Mouse (Mus musculus) MEL (cell line): Measurements from ENCODE around the gene Clec4n. TPM values are rescaled to one million over a fixed set of nuclear protein-coding genes. Genes with fewer than 3 reads are reported as not detected.

Source experiments
- DNase-seq: peaks from one replicate; pipeline ENCODE4 v3.0.0; 2011; ENCODE audit warnings: low read depth, low spot score
- H3K27ac ChIP-seq: 2 replicates; pipeline ENCODE4 v1.5.1; 2012; ENCODE audit warnings: low read depth, mild to moderate bottlenecking, control low read depth, low read length, moderate library complexity; ENCODE audit not compliant: control insufficient read depth
- H3K27me3 ChIP-seq, 2 experiments: fragments of 150-350 bp in 1 of 2; sonication (generic) in 1 of 2; 2 replicates each; pipeline ENCODE4 v1.6.1; 2012; ENCODE audit warnings: low read length in 2 of 2, mild to moderate bottlenecking in 2 of 2, improper control_type of control experiment in 1 of 2, moderate library complexity in 1 of 2; ENCODE audit not compliant: insufficient read depth in 2 of 2, control insufficient read depth in 1 of 2
- H3K36me3 ChIP-seq, 2 experiments: 2 replicates each; pipeline ENCODE4 v1.6.1; 2012 to 2014; ENCODE audit warnings: low read length in 2 of 2, improper control_type of control experiment in 1 of 2, inconsistent platforms in 1 of 2, mild to moderate bottlenecking in 1 of 2; ENCODE audit not compliant: insufficient read depth in 2 of 2, control insufficient read depth in 1 of 2
- H3K4me1 ChIP-seq, 2 experiments: fragments of 150-350 bp in 1 of 2; sonication (generic) in 1 of 2; 2 replicates each; pipeline ENCODE4 v1.6.1; 2012; ENCODE audit warnings: low read length in 2 of 2, improper control_type of control experiment in 1 of 2, mild to moderate bottlenecking in 1 of 2; ENCODE audit not compliant: insufficient read depth in 2 of 2, control insufficient read depth in 1 of 2
- H3K4me3 ChIP-seq, 2 experiments: fragments of 150-350 bp in 1 of 2; sonication (generic) in 1 of 2; 2 replicates each; pipeline ENCODE4 v1.5.1; 2012; ENCODE audit warnings: low read depth in 2 of 2, low read length in 2 of 2, mild to moderate bottlenecking in 2 of 2, moderate library complexity in 2 of 2, control low read depth in 1 of 2, improper control_type of control experiment in 1 of 2; ENCODE audit not compliant: control insufficient read depth in 1 of 2, insufficient read depth in 1 of 2
- H3K79me2 ChIP-seq: 2 replicates; pipeline ENCODE4 v1.6.1; 2012; ENCODE audit warnings: mild to moderate bottlenecking, low read length, moderate library complexity; ENCODE audit not compliant: control insufficient read depth, poor library complexity, insufficient read depth
- H3K9ac ChIP-seq: 2 replicates; pipeline ENCODE4 v1.6.1; 2012; ENCODE audit warnings: low read depth, mild to moderate bottlenecking, control low read depth, low read length, moderate library complexity; ENCODE audit not compliant: control insufficient read depth, poor library complexity, severe bottlenecking
- H3K9me3 ChIP-seq: fragments of 150-350 bp; sonication (generic); replicated peaks from 2 replicates; pipeline ENCODE4 v1.6.1; 2012; ENCODE audit warnings: mild to moderate bottlenecking, low read length, improper control_type of control experiment, moderate library complexity; ENCODE audit not compliant: insufficient read depth
- CHD1 ChIP-seq: IDR thresholded peaks from 2 replicates; pipeline ENCODE4 v1.6.1; 2012; ENCODE audit warnings: low read depth, mild to moderate bottlenecking, inconsistent platforms, low read length, improper control_type of control experiment
- CHD2 ChIP-seq: IDR thresholded peaks from 2 replicates; pipeline ENCODE4 v1.6.1; 2011; ENCODE audit warnings: low read length, improper control_type of control experiment
- CTCF ChIP-seq, 3 experiments: IDR thresholded peaks in 2 of 3; conservative IDR thresholded peaks in 1 of 3; 2 replicates each; pipeline ENCODE4 v1.5.1; 2011 to 2012; ENCODE audit warnings: low read length in 3 of 3, low read depth in 2 of 3, mild to moderate bottlenecking in 2 of 3, improper control_type of control experiment in 1 of 3, inconsistent platforms in 1 of 3, mixed read lengths in 1 of 3, moderate library complexity in 1 of 3; ENCODE audit not compliant: control insufficient read depth in 1 of 3, insufficient read depth in 1 of 3, poor library complexity in 1 of 3, severe bottlenecking in 1 of 3
- ELF1 ChIP-seq: IDR thresholded peaks from 2 replicates; pipeline ENCODE4 v1.6.1; 2014; ENCODE audit warnings: low read depth, mild to moderate bottlenecking, inconsistent platforms, low read length, improper control_type of control experiment, moderate library complexity
- EP300 ChIP-seq, 2 experiments: IDR thresholded peaks; 2 replicates each; pipeline ENCODE4 v1.6.1; 2011; ENCODE audit warnings: improper control_type of control experiment in 2 of 2, low read length in 2 of 2, low read depth in 1 of 2, mild to moderate bottlenecking in 1 of 2
- ETS1 ChIP-seq: IDR thresholded peaks from 2 replicates; pipeline ENCODE4 v1.6.1; 2012; ENCODE audit warnings: low read depth, mild to moderate bottlenecking, inconsistent platforms, low read length, improper control_type of control experiment, moderate library complexity
- GABPA ChIP-seq: IDR thresholded peaks from 2 replicates; pipeline ENCODE4 v1.6.1; 2012; ENCODE audit warnings: low read depth, mild to moderate bottlenecking, inconsistent platforms, low read length, improper control_type of control experiment, moderate library complexity
- HCFC1 ChIP-seq: IDR thresholded peaks from 2 replicates; pipeline ENCODE4 v1.6.1; 2012; ENCODE audit warnings: low read depth, mild to moderate bottlenecking, inconsistent platforms, low read length, improper control_type of control experiment, moderate library complexity
- JUND ChIP-seq: IDR thresholded peaks from 2 replicates; pipeline ENCODE4 v1.6.1; 2011; ENCODE audit warnings: low read depth, mild to moderate bottlenecking, improper control_type of control experiment, low read length
- MAFK ChIP-seq: IDR thresholded peaks from 2 replicates; pipeline ENCODE4 v1.6.1; 2011; ENCODE audit warnings: low read depth, mild to moderate bottlenecking, low read length, improper control_type of control experiment, borderline replicate concordance
- MAX ChIP-seq: IDR thresholded peaks from 2 replicates; pipeline ENCODE4 v1.6.1; 2011; ENCODE audit warnings: low read length, improper control_type of control experiment
- MAZ ChIP-seq: IDR thresholded peaks from 2 replicates; pipeline ENCODE4 v1.6.1; 2012; ENCODE audit warnings: low read depth, mild to moderate bottlenecking, inconsistent platforms, low read length, improper control_type of control experiment
- MEF2A ChIP-seq: IDR thresholded peaks from 2 replicates; pipeline ENCODE4 v1.6.1; 2014; ENCODE audit warnings: low read depth, mild to moderate bottlenecking, inconsistent platforms, low read length, improper control_type of control experiment; ENCODE audit not compliant: poor library complexity, insufficient replicate concordance, severe bottlenecking; ENCODE audit errors: extremely low read depth
- MYC ChIP-seq: IDR thresholded peaks from 2 replicates; pipeline ENCODE4 v1.6.1; 2011; ENCODE audit warnings: low read depth, mild to moderate bottlenecking, low read length, improper control_type of control experiment, moderate library complexity
- NELFE ChIP-seq: IDR thresholded peaks from 2 replicates; pipeline ENCODE4 v1.6.1; 2011; ENCODE audit warnings: low read depth, low read length, improper control_type of control experiment
- NRF1 ChIP-seq: IDR thresholded peaks from 2 replicates; pipeline ENCODE4 v1.6.1; 2014; ENCODE audit warnings: low read depth, mild to moderate bottlenecking, inconsistent platforms, low read length, improper control_type of control experiment, moderate library complexity; ENCODE audit not compliant: poor library complexity, insufficient read depth, severe bottlenecking
- POLR2A ChIP-seq, 2 experiments: IDR thresholded peaks; 2 replicates each; pipeline ENCODE4 v1.6.1; 2011 to 2012; ENCODE audit warnings: low read length in 2 of 2, mild to moderate bottlenecking in 2 of 2, control low read depth in 1 of 2, improper control_type of control experiment in 1 of 2, low read depth in 1 of 2, moderate library complexity in 1 of 2; ENCODE audit not compliant: control insufficient read depth in 1 of 2, insufficient read depth in 1 of 2, poor library complexity in 1 of 2
- POLR2AphosphoS2 ChIP-seq: IDR thresholded peaks from 2 replicates; pipeline ENCODE4 v1.6.1; 2011; ENCODE audit warnings: low read length, improper control_type of control experiment
- POLR2AphosphoS5 ChIP-seq: IDR thresholded peaks from 2 replicates; pipeline ENCODE4 v1.6.1; 2012; ENCODE audit warnings: low read depth, borderline replicate concordance, mild to moderate bottlenecking, inconsistent platforms, low read length, moderate library complexity, mixed read lengths
- RAD21 ChIP-seq: IDR thresholded peaks from 2 replicates; pipeline ENCODE4 v1.6.1; 2011; ENCODE audit warnings: mild to moderate bottlenecking, low read depth, low read length, improper control_type of control experiment
- RCOR1 ChIP-seq: IDR thresholded peaks from 2 replicates; pipeline ENCODE4 v1.6.1; 2012; ENCODE audit warnings: low read depth, mild to moderate bottlenecking, inconsistent platforms, low read length, improper control_type of control experiment
- SMC3 ChIP-seq: IDR thresholded peaks from 2 replicates; pipeline ENCODE4 v1.6.1; 2011; ENCODE audit warnings: low read depth, low read length, improper control_type of control experiment
- TAL1 ChIP-seq: IDR thresholded peaks from 2 replicates; pipeline ENCODE4 v1.6.1; 2012; ENCODE audit warnings: mild to moderate bottlenecking, inconsistent platforms, low read length, moderate library complexity, mixed read lengths
- TBP ChIP-seq: IDR thresholded peaks from 2 replicates; pipeline ENCODE4 v1.8.0; 2011; ENCODE audit warnings: low read depth, low read length, improper control_type of control experiment
- TCF12 ChIP-seq: IDR thresholded peaks from 2 replicates; pipeline ENCODE4 v1.6.1; 2014; ENCODE audit warnings: low read depth, mild to moderate bottlenecking, inconsistent platforms, low read length, improper control_type of control experiment, moderate library complexity
- UBTF ChIP-seq: IDR thresholded peaks from 2 replicates; pipeline ENCODE4 v1.6.1; 2012; ENCODE audit warnings: low read depth, mild to moderate bottlenecking, inconsistent platforms, low read length, improper control_type of control experiment, moderate library complexity, borderline replicate concordance; ENCODE audit not compliant: insufficient read depth
- USF2 ChIP-seq, 2 experiments: IDR thresholded peaks; 2 replicates each; pipeline ENCODE4 v1.6.1; 2011 to 2012; ENCODE audit warnings: improper control_type of control experiment in 2 of 2, low read length in 2 of 2, borderline replicate concordance in 1 of 2, inconsistent platforms in 1 of 2, low read depth in 1 of 2, mild to moderate bottlenecking in 1 of 2; ENCODE audit not compliant: insufficient read depth in 1 of 2
- ZC3H11A ChIP-seq: IDR thresholded peaks from 2 replicates; pipeline ENCODE4 v1.6.1; 2012; ENCODE audit warnings: low read depth, mild to moderate bottlenecking, inconsistent platforms, low read length, improper control_type of control experiment
- ZKSCAN1 ChIP-seq: IDR thresholded peaks from 2 replicates; pipeline ENCODE4 v1.6.1; 2012; ENCODE audit warnings: low read depth, mild to moderate bottlenecking, inconsistent platforms, low read length, improper control_type of control experiment, moderate library complexity
- ZMIZ1 ChIP-seq: IDR thresholded peaks from 2 replicates; pipeline ENCODE4 v1.6.1; 2012; ENCODE audit warnings: low read depth, mild to moderate bottlenecking, inconsistent platforms, low read length, improper control_type of control experiment, moderate library complexity
- ZNF384 ChIP-seq: IDR thresholded peaks from 2 replicates; pipeline ENCODE4 v1.6.1; 2012; ENCODE audit warnings: low read depth, mild to moderate bottlenecking, inconsistent platforms, low read length, improper control_type of control experiment
- polyA plus RNA-seq, 2 experiments: library from polyadenylated mRNA; stranded (reverse) in 1 of 2; unstranded in 1 of 2; fragments of >175 nt in 1 of 2; fragments of >200 nt in 1 of 2; gene quantifications; 2 replicates each; pipeline versions ENCODE4 v1.2.1 to v1.2.4; 2012; ENCODE audit warnings: low replicate concordance in 2 of 2, low read depth in 1 of 2; ENCODE audit not compliant: insufficient read length in 2 of 2, insufficient read depth in 1 of 2, missing spikeins in 1 of 2
- total RNA-seq: library from RNA; depleted of rRNA; stranded (reverse); fragments of 300-350 nt; gene quantifications from 2 replicates; pipeline ENCODE4 v1.2.3, GENCODE M21; 2012

The Clec4n gene
- total and polyA plus RNA-seq, 3 experiments, result not detected

DNA sequence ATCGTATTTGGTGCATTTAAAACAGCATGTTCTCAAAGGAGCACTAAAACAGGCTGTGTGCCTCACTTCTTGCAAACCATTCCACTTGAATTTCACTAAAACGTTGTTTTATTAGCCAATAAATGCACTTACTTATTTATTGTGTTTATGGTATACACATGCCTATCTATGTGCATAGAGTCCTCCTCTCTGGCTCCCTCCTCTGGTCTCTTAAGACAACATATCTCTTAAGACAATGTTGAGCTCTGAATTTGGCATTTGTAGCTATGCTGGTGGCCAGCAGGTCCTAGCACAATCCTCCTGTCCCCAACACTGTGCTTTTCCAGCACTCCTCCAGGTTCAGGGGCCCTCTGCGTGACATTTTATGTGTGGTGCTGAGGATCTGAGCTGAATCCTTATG lies 29.3 kb downstream of the Clec4n start:
- DNase-seq, result peak; percentile 68
- Histone ChIP-seq H3K9me3 (no peaks in the 10 kb centered on the region), H3K4me3 (no peak overlapping the region), H3K36me3 (peaks cover 0 to 15% of the 10 kb centered on the region in 2 experiments; a peak in 2 of 4 replicates), H3K27ac (no peak overlapping the region), H3K79me2 (no peaks in the 10 kb centered on the region), H3K27me3 (no peaks in the 10 kb centered on the region), H3K4me1 (peaks cover 4 to 10% of the 10 kb centered on the region in 2 experiments), H3K9ac (no peak overlapping the region)
- TF ChIP-seq ELF1, result no peak
- no peak for TF ChIP-seq POLR2A (IDR thresholded peaks at IDR 0.05; ENCODE audit: control insufficient read depth in 1 of 2, insufficient read depth in 1 of 2, low read depth in 1 of 2, low read length in 2 of 2, poor library complexity in 1 of 2)
- no peak for TF ChIP-seq MAX
- no peak for TF ChIP-seq HCFC1
- no peak for TF ChIP-seq TBP
- no peak for TF ChIP-seq POLR2AphosphoS2
- no peak for TF ChIP-seq USF2 (IDR thresholded peaks at IDR 0.05; ENCODE audit: borderline replicate concordance in 1 of 2, insufficient read depth in 1 of 2, low read depth in 1 of 2, low read length in 2 of 2)
- no peak for TF ChIP-seq CHD1
- TF ChIP-seq MAZ, result no peak
- TF ChIP-seq TAL1, result no peak
- no peak for TF ChIP-seq NELFE
- no peak for TF ChIP-seq MYC
- peak in 2 of 3 experiments; percentile 37 to 65; a peak in 4 of 6 replicates for TF ChIP-seq CTCF (IDR thresholded peaks at IDR 0.05 in 2 of 3, conservative IDR thresholded peaks at IDR 0.05 in 1 of 3; ENCODE audit: control insufficient read depth in 1 of 3, insufficient read depth in 1 of 3, low read depth in 2 of 3, low read length in 3 of 3, poor library complexity in 1 of 3, severe bottlenecking in 1 of 3)
- no peak for TF ChIP-seq ZMIZ1
- no peak for TF ChIP-seq GABPA
- no peak for TF ChIP-seq UBTF
- no peak for TF ChIP-seq CHD2
- TF ChIP-seq ZKSCAN1, result no peak
- TF ChIP-seq JUND, result no peak
- TF ChIP-seq ZC3H11A, result peak; percentile 40
- no peak for TF ChIP-seq EP300 (IDR thresholded peaks at IDR 0.05; ENCODE audit: low read depth in 1 of 2, low read length in 2 of 2)
- TF ChIP-seq ZNF384, result no peak
- no peak for TF ChIP-seq RCOR1
- no peak for TF ChIP-seq NRF1
- TF ChIP-seq TCF12, result no peak
- TF ChIP-seq MEF2A, result no peak
- TF ChIP-seq RAD21, result peak; percentile 47
- no peak for TF ChIP-seq MAFK
- TF ChIP-seq SMC3, result peak; percentile 74
- no peak for TF ChIP-seq POLR2AphosphoS5
- TF ChIP-seq ETS1, result no peak
